8 mouse cellular contexts compared by ENCODE assay signal in genomic region chr11:76456233-76456632, GRCm38 (mm10). TPM values are rescaled to one million over a fixed set of nuclear protein-coding genes. Genes with fewer than 3 reads are reported as not detected.
DNase-seq lines count a peak whose midpoint lies in the region; ATAC-seq and TF ChIP-seq lines count a peak whose summit lies in the region.

No protein-coding gene starts in this region.

- no peak overlapping the region for H3K4me2 ChIP-seq in limb, embryonic 11.5 days (ENCODE audit: low read depth, severe bottlenecking)

- no peaks in the 10 kb centered on the region for H3K27me3 ChIP-seq in kidney, adult 2 months (replicated peaks; ENCODE audit: control insufficient read depth, insufficient read depth, low read length)
- no peaks in the 10 kb centered on the region for H3K27me3 ChIP-seq in limb, embryonic 11.5 days (ENCODE audit: control insufficient read depth, insufficient read depth, low read length)

- peak; percentile 84 for TF ChIP-seq CTCF in kidney, adult 2 months (conservative IDR thresholded peaks at IDR 0.05; ENCODE audit: insufficient read depth, insufficient read length, low read depth, low read length)

- no peak overlapping the region for H3K27ac ChIP-seq in kidney, adult 2 months (ENCODE audit: insufficient read depth, low read depth, low read length)
- no peak overlapping the region for H3K27ac ChIP-seq in limb, embryonic 11.5 days (replicated peaks; ENCODE audit: low read depth, low read length)

- H3K9ac ChIP-seq in limb, embryonic 11.5 days (ENCODE audit: low read length): no peak overlapping the region

- no peaks in the 10 kb centered on the region for H3K4me1 ChIP-seq in kidney, adult 2 months (ENCODE audit: control insufficient read depth, insufficient read depth, low read length)
- 0 out of 2 replicates have a peak, but pooled peaks cover 3% of the 10 kb centered on the region for H3K4me1 ChIP-seq in limb, embryonic 11.5 days (ENCODE audit: control insufficient read depth, insufficient read depth, low read length)

- peak; percentile 84 for DNase-seq in 3T3-L1 (ENCODE audit: low read depth, low spot score)
- peak; percentile 67 for DNase-seq in adrenal gland, adult 8-10 months
- DNase-seq in embryo, embryonic 9.5 days (ENCODE audit: extremely low spot score): peak; percentile 86
- DNase-seq in kidney, adult 2 months: peak; percentile 86
- peak; percentile 95 for DNase-seq in limb, embryonic 11.5 days (ENCODE audit: low spot score)
- DNase-seq in monocyte, adult 2 months (ENCODE audit: low read depth in 1 of 2, low spot score in 2 of 2): peak; percentile 37 to 80
- peak; percentile 83 to 92 for DNase-seq in spleen, postnatal 10 days (ENCODE audit: low spot score in 2 of 2)

- WGBS in kidney, adult 2 months: 17% methylated on average over 6 of the region's 6 CpGs
- 15% methylated on average over 6 of the region's 6 CpGs for WGBS in limb, embryonic 11.5 days

- ATAC-seq in granulocyte monocyte progenitor cell, adult 5-6 weeks (replicated peaks; ENCODE audit: poor library complexity, severe bottlenecking): peak; percentile 45
- ATAC-seq in limb, embryonic 11.5 days (ENCODE audit: insufficient number of reproducible peaks, low FRiP score, low TSS enrichment, low read depth): 0 out of 2 replicates have a peak, but pooled peaks have one; percentile 50

- H3K9me3 ChIP-seq in limb, embryonic 11.5 days (ENCODE audit: control insufficient read depth, low read length): no peaks in the 10 kb centered on the region

- no peak for TF ChIP-seq POLR2A in kidney, adult 2 months (IDR thresholded peaks at IDR 0.05; ENCODE audit: low read depth, low read length)

- H3K36me3 ChIP-seq in kidney, adult 2 months (ENCODE audit: control insufficient read depth, insufficient read depth, low read length): no peaks in the 10 kb centered on the region; the same call in 1 of the 2 replicates
- peaks cover 14% of the 10 kb centered on the region for H3K36me3 ChIP-seq in limb, embryonic 11.5 days (ENCODE audit: control insufficient read depth, insufficient read depth, low read length)

- H3K4me3 ChIP-seq in kidney, adult 2 months (ENCODE audit: insufficient read depth, low read depth, low read length): no peak overlapping the region
- H3K4me3 ChIP-seq in limb, embryonic 11.5 days (ENCODE audit: low read depth, low read length): no peak overlapping the region

RNA-seq across cellular contexts. Expression of gene Timm22, which starts 49.5 kb away (rescaled TPM):
- 10 to 100 TPM; 47.6 to 64.2 (median 56.4) TPM for total RNA-seq in adrenal gland, adult 8-10 months (2022)
- total RNA-seq in granulocyte monocyte progenitor cell, adult 5-6 weeks (2014; fragmentation: Nextera tagmentation): 21.3 and 32.4 TPM in 2 replicates
- total RNA-seq in granulocyte monocyte progenitor cell, adult 5-6 weeks (2017): 9.9 and 13.9 TPM in 2 replicates
- polyA plus RNA-seq in kidney, adult 2 months (2012; rRNA removed): 16.1 and 17.4 TPM in 2 replicates
- 135 and 152 TPM in 2 replicates for polyA plus RNA-seq in limb, embryonic 11.5 days (2014; fragmentation: Nextera tagmentation; extraction: Ambion mirVana)

RNA-seq across cellular contexts. Expression of gene Nxn, which starts 57.3 kb away (rescaled TPM):
- 10 to 100 TPM; 33.5 to 43.6 (median 40.8) TPM for total RNA-seq in adrenal gland, adult 8-10 months (2022)
- total RNA-seq in granulocyte monocyte progenitor cell, adult 5-6 weeks (2014; fragmentation: Nextera tagmentation): 29.6 and 32.3 TPM in 2 replicates
- 24.1 and 25.5 TPM in 2 replicates for total RNA-seq in granulocyte monocyte progenitor cell, adult 5-6 weeks (2017)
- polyA plus RNA-seq in kidney, adult 2 months (2012; rRNA removed): 10.0 and 10.6 TPM in 2 replicates
- polyA plus RNA-seq in limb, embryonic 11.5 days (2014; fragmentation: Nextera tagmentation; extraction: Ambion mirVana): 45.7 and 57.3 TPM in 2 replicates
